In the genomic region with DNA sequence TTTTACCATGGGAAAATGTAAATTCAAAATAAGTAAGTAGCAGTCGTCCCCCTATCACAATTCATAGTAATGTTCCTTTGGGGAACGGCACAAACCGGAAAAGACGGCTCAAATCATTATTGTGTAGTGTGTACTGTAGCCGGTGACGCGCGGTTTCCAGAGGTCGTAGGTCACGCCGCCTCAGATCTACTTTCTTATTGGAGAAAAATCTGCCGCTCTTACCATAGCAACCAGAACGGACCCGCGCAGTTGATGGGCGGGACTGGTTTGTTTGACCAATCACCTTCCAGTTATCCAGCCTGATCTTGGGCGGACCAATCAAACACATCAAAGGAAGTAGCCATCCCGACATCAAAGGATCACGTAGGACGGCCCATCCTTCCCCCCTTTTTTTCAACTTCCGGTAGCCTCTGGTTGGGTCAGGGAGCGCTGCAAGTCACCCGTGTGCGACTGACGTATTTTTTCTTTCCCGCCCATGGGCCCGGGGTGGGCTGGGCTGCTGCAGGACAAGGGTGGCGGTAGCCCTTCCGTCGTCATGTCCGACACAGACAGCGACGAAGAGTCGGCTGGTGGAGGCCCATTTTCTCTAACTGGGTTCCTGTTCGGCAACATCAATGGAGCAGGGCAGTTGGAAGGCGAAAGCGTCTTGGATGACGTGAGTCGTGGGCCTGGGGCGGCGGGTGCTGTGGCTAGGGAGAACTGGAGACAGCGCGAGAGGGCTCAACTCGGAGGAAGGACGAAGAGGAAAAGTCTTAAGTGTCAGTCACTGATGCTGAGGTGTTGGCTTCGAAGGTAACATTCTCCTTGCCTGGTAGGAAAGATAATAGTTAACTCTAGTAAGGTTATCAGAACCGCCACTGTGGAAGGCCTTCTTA, we compare ENCODE assay signal across 8 mouse cellular contexts. TPM values are rescaled to one million over a fixed set of nuclear protein-coding genes. Genes with fewer than 3 reads are reported as not detected.
DNase-seq lines count a peak whose midpoint lies in the region; ATAC-seq lines count a peak whose summit lies in the region.

A gene (plus strand): TSS at position 388 of the 875 bp plus-strand sequence.

- peak within 1 kb of the TSS; percentile 52 for H3K9ac ChIP-seq in hindbrain, embryonic 11.5 days (ENCODE audit: low read depth, low read length)

- peak; percentile 99 for ATAC-seq in hindbrain, embryonic 11.5 days (ENCODE audit: low FRiP score)

- DNase-seq in Muller cell, postnatal 12 days (ENCODE audit: inconsistent ontology term): peak; percentile 96
- DNase-seq in cerebellum, adult 9-11 months: peak; percentile 97
- DNase-seq in frontal cortex, adult 2 months (ENCODE audit: extremely low spot score in 1 of 2, low spot score in 1 of 2): peak; percentile 94 to 97
- DNase-seq in hindbrain, embryonic 11.5 days (ENCODE audit: low spot score): peak; percentile 87
- peak; percentile 89 for DNase-seq in layer of hippocampus, postnatal 10 days (ENCODE audit: low spot score in 2 of 2)
- peak; percentile 96 for DNase-seq in lung, postnatal 10 days
- DNase-seq in ovary, postnatal 36 days (ENCODE audit: low spot score): peak; percentile 82
- peak; percentile 90 for DNase-seq in thymus, postnatal 25 days

- H3K4me3 ChIP-seq in hindbrain, embryonic 11.5 days (ENCODE audit: low read depth, low read length): peak within 1 kb of the TSS; percentile 56

- 0 out of 2 replicates have a peak, but pooled peaks cover 2% of the 10 kb centered on the region for H3K36me3 ChIP-seq in hindbrain, embryonic 11.5 days (ENCODE audit: control insufficient read depth, insufficient read depth, low read length)

- H3K27me3 ChIP-seq in hindbrain, embryonic 11.5 days (ENCODE audit: control insufficient read depth, insufficient read depth, low read length): no peaks in the 10 kb centered on the region

- peak within 1 kb of the TSS; percentile 43 for H3K4me2 ChIP-seq in hindbrain, embryonic 11.5 days (replicated peaks; ENCODE audit: low read depth, low read length)

- 17% methylated on average over 45 of the region's 47 CpGs for WGBS in hindbrain, embryonic 11.5 days

- H3K9me3 ChIP-seq in hindbrain, embryonic 11.5 days (ENCODE audit: control insufficient read depth, low read length): no peaks in the 10 kb centered on the region

- no peaks in the 10 kb centered on the region for H3K4me1 ChIP-seq in hindbrain, embryonic 11.5 days (replicated peaks; ENCODE audit: control insufficient read depth, insufficient read depth, low read length)

- H3K27ac ChIP-seq in hindbrain, embryonic 11.5 days (ENCODE audit: low read depth, low read length): 0 out of 2 replicates have a peak within 1 kb of the TSS, but pooled peaks have one; percentile 25

RNA-seq across cellular contexts. Expression of the gene that starts here (rescaled TPM):
- polyA plus RNA-seq in frontal cortex, adult 2 months (2012; rRNA removed): 47.7 and 49.5 TPM in 2 replicates
- 21.9 and 26.4 TPM in 2 replicates for polyA plus RNA-seq in hindbrain, embryonic 11.5 days (2014; fragmentation: Nextera tagmentation; extraction: Ambion mirVana)
- 10 to 100 TPM; 52.9 to 59.5 TPM for total RNA-seq in layer of hippocampus, postnatal 10 days (2021)

Comparison
In these comparisons a context has a peak if more than half of its experiments do, and no peak if none do; other contexts are left out.
1. Peak in every context shown above with its lines: DNase-seq, ATAC-seq, H3K4me3 ChIP-seq and H3K27ac ChIP-seq.